Mouse (Mus musculus) c-Kit-negative CD71-positive TER-119-positive erythroid progenitor cells, embryonic 14.5 days (primary cell): Measurements from ENCODE around the gene Acacb.

Experiments used
- DNase-seq: peaks from one replicate; pipeline ENCODE4 v3.0.0-alpha.2; 2013; ENCODE audit warnings: low read depth, low spot score

The Acacb gene

GRCm38 (mm10) chr5:114146028-114146888 lies at the start of gene Acacb:
Gene Acacb (plus strand): TSS chr5:114146535.
- DNase-seq = no peak

- DNase-seq = no peak
Measured at GRCm38 (mm10) chr5:114099709-114100389, 46.5 kb upstream of the Acacb start.

GRCm38 (mm10) chr5:114100390-114101099 lies 45.8 kb upstream of the Acacb start:
- no peak for DNase-seq

- DNase-seq = no peak
Measured at GRCm38 (mm10) chr5:114101873-114102272, 44.5 kb upstream of the Acacb start.

GRCm38 (mm10) chr5:114102807-114103206 lies 43.5 kb upstream of the Acacb start:
- no peak for DNase-seq

- no peak for DNase-seq
Measured at GRCm38 (mm10) chr5:114106391-114106935, 39.9 kb upstream of the Acacb start.

- no peak for DNase-seq
Measured at GRCm38 (mm10) chr5:114113334-114113733, 33.0 kb upstream of the Acacb start.

- DNase-seq = no peak
Measured at GRCm38 (mm10) chr5:114115030-114115429, 31.3 kb upstream of the Acacb start.

- DNase-seq = no peak
Measured at GRCm38 (mm10) chr5:114116586-114116985, 29.7 kb upstream of the Acacb start.

- no peak for DNase-seq
Measured at GRCm38 (mm10) chr5:114119806-114120205, 26.5 kb upstream of the Acacb start.

- no peak for DNase-seq
Measured at GRCm38 (mm10) chr5:114126008-114126407, 20.3 kb upstream of the Acacb start.

- DNase-seq = no peak
Measured at GRCm38 (mm10) chr5:114126499-114127244, 19.7 kb upstream of the Acacb start.

- DNase-seq = peak; percentile 65
Measured at GRCm38 (mm10) chr5:114127374-114128349, 18.7 kb upstream of the Acacb start, which contains the start of gene Alkbh2. Gene Alkbh2 (minus strand): TSS chr5:114128218.

GRCm38 (mm10) chr5:114129550-114130210 lies 16.7 kb upstream of the Acacb start:
- DNase-seq = no peak

GRCm38 (mm10) chr5:114130211-114130605 lies 16.1 kb upstream of the Acacb start, which contains the start of gene Ung:
Gene Ung (plus strand): TSS chr5:114130386.
- peak; percentile 15 for DNase-seq

- DNase-seq = peak; percentile 84
Measured at GRCm38 (mm10) chr5:114130698-114131520, 15.4 kb upstream of the Acacb start.

GRCm38 (mm10) chr5:114131521-114131840 lies 14.9 kb upstream of the Acacb start:
- DNase-seq = peak; percentile 17

GRCm38 (mm10) chr5:114132841-114133240 lies 13.5 kb upstream of the Acacb start:
- DNase-seq = no peak
